Mouse (Mus musculus) intestine, embryonic 14.5 days (tissue): Measurements from ENCODE around the gene Prn. TPM values are rescaled to one million over a fixed set of nuclear protein-coding genes. Genes with fewer than 3 reads are reported as not detected.

Experiments used
- ATAC-seq: fragments of 200-750 bp; cut with Nextera tagmentation; replicated peaks from 2 replicates; pipeline ENCODE4 v1.8.0; 2017; ENCODE audit warnings: low read depth, moderate number of reproducible peaks, moderate TSS enrichment, moderate library complexity; ENCODE audit not compliant: low FRiP score, low TSS enrichment
- DNase-seq: peaks from one replicate; pipeline ENCODE4 v3.0.0-alpha.2; 2018; ENCODE audit warnings: low spot score
- H3K27ac ChIP-seq: fragments of 300-500 bp; sonication (generic); 2 replicates; pipeline ENCODE4 v1.5.1; 2014; ENCODE audit warnings: low read depth, mild to moderate bottlenecking, control low read depth
- H3K27me3 ChIP-seq: fragments of 300-500 bp; sonication (generic); replicated peaks from 2 replicates; pipeline ENCODE4 v1.6.1; 2014; ENCODE audit warnings: low read length, control low read depth; ENCODE audit not compliant: control insufficient read depth, insufficient read depth
- H3K36me3 ChIP-seq: fragments of 300-500 bp; sonication (generic); 2 replicates; pipeline ENCODE4 v1.6.1; 2014; ENCODE audit warnings: low read length, control low read depth; ENCODE audit not compliant: control insufficient read depth, insufficient read depth
- H3K4me1 ChIP-seq: fragments of 300-500 bp; sonication (generic); replicated peaks from 2 replicates; pipeline ENCODE4 v1.6.1; 2014; ENCODE audit warnings: low read length, control low read depth, mixed read lengths; ENCODE audit not compliant: control insufficient read depth, insufficient read depth
- H3K4me2 ChIP-seq: fragments of 300-500 bp; sonication (generic); 2 replicates; pipeline ENCODE4 v1.6.1; 2014; ENCODE audit warnings: low read length
- H3K4me3 ChIP-seq: fragments of 300-500 bp; sonication (generic); 2 replicates; pipeline ENCODE4 v1.5.1; 2014; ENCODE audit warnings: low read depth, low read length, control low read depth, mixed read lengths
- H3K9ac ChIP-seq: fragments of 300-500 bp; sonication (generic); 2 replicates; pipeline ENCODE4 v1.6.1; 2014; ENCODE audit warnings: mild to moderate bottlenecking, low read length
- H3K9me3 ChIP-seq: fragments of 300-500 bp; sonication (generic); 2 replicates; pipeline ENCODE4 v1.6.1; 2016; ENCODE audit warnings: low read length, control low read depth; ENCODE audit not compliant: control insufficient read depth
- WGBS: fragments of 180-500 bp; shearing (Covaris S2); extraction: QIAGEN DNeasy Blood & Tissue Kit; methylation state at CpG from one replicate; pipeline ENCODE4 v1.1.7; 2014; 5-methylcytosine and 5-hydroxymethylcytosine counted together
- polyA plus RNA-seq: library from polyadenylated mRNA; unstranded; fragments of >200 nt; fragmentation: Nextera tagmentation; extraction: Ambion mirVana; gene quantifications from 2 replicates; pipeline ENCODE4 v1.2.1, GENCODE M21; 2014

Gene Prn
- polyA plus RNA-seq, 1 experiment from 2014 or later: not detected

DNA sequence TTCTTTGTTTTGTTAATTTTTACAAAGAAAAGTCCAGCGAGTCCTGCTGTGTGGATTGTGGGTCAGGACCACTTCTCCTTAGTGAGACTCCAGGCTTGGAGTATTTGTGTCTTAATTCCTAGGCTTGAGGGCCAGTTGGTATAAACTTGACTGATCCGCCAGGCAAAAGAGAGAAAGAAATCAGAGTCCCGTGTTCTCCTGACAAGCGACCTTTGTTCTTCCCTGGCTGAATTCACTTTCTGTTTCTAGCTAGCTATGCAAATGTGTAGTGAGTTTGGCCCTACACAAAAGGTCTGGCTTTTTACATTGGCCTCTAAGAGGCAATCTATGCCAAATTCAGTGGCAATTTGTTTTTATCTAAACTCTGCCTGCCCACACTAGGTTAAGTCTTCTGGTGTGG lies 28.0 kb upstream of the Prn start:
- Histone ChIP-seq H3K9me3 (no peaks in the 10 kb centered on the region), H3K36me3 (no peaks in the 10 kb centered on the region), H3K27ac (no peak overlapping the region), H3K27me3 (no peaks in the 10 kb centered on the region), H3K9ac (no peak overlapping the region), H3K4me3 (no peak overlapping the region), H3K4me1 (no peaks in the 10 kb centered on the region), H3K4me2 (no peak overlapping the region)
- DNase-seq (no peak), ATAC-seq (no peak)
- 57% methylated on average over 4 of the region's 4 CpGs for WGBS

DNA sequence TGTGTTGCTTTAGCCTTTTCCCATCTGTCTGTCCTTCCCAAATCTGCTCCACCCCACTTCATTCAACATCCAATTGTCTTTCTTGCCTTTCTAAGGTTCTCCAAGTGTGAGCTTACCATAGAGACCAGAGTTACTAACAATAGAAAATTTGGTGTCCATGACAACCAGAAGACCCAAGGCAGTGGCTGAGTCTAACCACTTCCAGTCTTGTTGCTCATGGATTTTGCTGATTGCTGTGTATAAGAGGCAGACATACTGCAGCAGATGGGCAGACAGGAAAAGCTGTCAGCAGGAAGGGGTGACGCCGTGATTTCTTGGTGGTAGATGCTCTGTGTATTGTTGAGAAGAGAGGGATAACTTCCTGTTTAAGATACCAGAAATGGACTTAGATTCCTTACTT lies 26.6 kb upstream of the Prn start:
- no peak for ATAC-seq
- no peak for DNase-seq
- H3K4me2 ChIP-seq: no peak overlapping the region

DNA sequence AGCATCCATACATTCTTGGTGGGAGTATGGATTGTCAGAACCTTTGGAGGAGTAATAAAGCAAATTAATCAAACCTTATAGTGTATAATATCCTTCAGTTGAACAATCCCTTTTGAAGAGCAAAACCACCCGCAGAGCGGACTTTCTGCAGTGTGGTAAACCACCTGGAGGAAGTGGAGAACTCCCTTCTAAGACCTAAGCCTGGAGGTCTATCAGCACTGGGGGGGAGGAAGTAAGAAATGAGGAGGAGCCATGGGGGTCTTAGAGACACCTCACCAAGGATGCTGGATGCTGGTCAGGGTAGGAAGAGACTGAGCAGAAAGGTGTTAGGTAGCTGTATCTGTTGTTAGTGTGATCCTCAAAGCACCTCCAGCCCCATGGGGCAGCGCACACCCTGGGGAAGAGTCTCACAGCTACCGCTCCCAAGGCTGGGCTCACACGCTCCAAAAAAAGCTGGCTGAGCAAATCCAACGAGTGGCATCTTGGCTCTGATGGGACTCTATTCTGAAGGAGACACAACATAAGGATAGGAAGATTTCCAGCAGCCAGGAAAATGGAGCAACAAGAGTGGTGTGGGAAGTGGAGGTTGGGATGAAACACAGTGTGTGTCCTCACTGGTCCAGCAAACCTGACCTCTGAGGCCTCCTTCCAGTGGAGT lies 23.1 kb upstream of the Prn start:
- ATAC-seq: no peak

More for the DNA sequence above, 26.6 kb upstream of the Prn start:
- Histone ChIP-seq H3K27ac (no peak overlapping the region), H3K9me3 (no peaks in the 10 kb centered on the region), H3K27me3 (no peaks in the 10 kb centered on the region), H3K4me3 (no peak overlapping the region), H3K4me1 (0 out of 2 replicates have a peak, but pooled peaks cover 2% of the 10 kb centered on the region), H3K9ac (no peak overlapping the region), H3K36me3 (no peaks in the 10 kb centered on the region)
- 45% methylated on average over 2 of the region's 2 CpGs for WGBS

DNA sequence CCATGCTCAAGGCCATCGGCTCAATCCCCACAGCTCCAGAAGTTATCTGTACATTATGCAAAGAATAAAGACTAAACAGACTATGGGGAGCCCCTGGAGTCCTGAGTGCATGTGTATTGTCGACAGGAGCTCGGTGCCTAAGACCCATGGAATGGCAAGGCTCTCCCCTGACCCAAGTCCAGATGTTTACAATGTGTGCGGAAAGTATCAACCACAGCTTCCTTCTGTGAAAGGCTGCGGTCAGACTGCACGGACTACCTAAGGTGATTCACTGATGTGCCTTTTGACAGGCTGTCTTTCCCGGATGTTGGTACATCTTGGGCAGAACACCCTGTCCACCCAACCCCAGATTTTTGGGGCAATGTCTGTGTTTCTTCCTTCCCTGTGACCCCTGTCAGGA lies 21.5 kb upstream of the Prn start:
- Histone ChIP-seq H3K27me3 (no peaks in the 10 kb centered on the region), H3K9me3 (no peaks in the 10 kb centered on the region), H3K36me3 (no peaks in the 10 kb centered on the region), H3K27ac (no peak overlapping the region), H3K4me2 (no peak overlapping the region), H3K9ac (no peak overlapping the region), H3K4me1 (peaks cover 16% of the 10 kb centered on the region; the same call in 1 of the 2 replicates), H3K4me3 (no peak overlapping the region)
- no peak for DNase-seq
- ATAC-seq: no peak
- WGBS: 43% methylated on average over 7 of the region's 7 CpGs

More for the DNA sequence above, 23.1 kb upstream of the Prn start:
- DNase-seq: no peak
- H3K4me3 ChIP-seq: no peak overlapping the region
- H3K36me3 ChIP-seq: no peaks in the 10 kb centered on the region
- no peaks in the 10 kb centered on the region for H3K9me3 ChIP-seq
- peaks cover 12% of the 10 kb centered on the region; the same call in 1 of the 2 replicates for H3K4me1 ChIP-seq
- 91% methylated on average over 6 of the region's 6 CpGs for WGBS
- no peak overlapping the region for H3K4me2 ChIP-seq
- no peaks in the 10 kb centered on the region for H3K27me3 ChIP-seq
- H3K27ac ChIP-seq: no peak overlapping the region
- H3K9ac ChIP-seq: no peak overlapping the region

DNA sequence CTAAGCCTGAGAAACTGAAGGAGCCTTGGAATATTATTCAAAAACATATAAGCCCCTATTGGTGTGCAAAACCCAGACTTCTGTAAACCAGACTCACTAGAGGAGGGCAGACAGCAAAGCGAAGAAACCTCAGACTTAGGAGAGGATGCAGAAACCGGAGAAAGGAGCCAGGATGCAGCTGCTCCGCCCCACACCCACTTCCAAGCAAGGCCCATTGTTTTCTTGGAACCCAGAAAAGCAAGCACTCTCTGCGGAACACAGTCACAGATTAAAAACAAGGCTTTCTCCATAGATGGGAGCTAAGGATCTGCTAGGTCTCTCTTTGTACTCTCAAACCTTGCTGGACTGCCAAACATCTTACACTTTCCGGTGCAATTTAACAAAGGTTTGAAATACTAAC lies 17.2 kb upstream of the Prn start:
- 44% methylated on average over 5 of the region's 5 CpGs for WGBS
- no peak for ATAC-seq

DNA sequence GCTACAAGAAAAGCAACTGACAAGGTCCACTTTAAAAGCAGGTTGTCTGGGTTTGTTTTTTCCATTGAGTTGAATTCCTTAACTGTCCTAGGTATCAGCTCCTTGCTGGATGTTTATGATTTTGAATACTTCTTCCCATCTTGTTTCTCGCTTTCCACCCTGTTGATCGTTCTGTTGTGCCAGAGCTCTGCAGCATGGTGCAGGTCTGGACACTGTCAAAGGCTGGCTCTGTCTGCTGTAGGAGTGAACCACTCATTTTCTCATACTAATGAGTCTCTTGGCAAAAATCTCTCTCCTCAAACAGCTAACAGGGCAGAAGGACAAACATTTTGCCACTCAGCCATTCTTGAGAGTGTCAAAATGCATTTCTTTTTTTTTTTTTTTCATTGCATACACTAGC lies 14.7 kb upstream of the Prn start:
- ATAC-seq: no peak
- H3K36me3 ChIP-seq: no peaks in the 10 kb centered on the region
- no peak for DNase-seq
- no peak overlapping the region for H3K4me2 ChIP-seq
- H3K9ac ChIP-seq: no peak overlapping the region
- H3K27ac ChIP-seq: no peak overlapping the region
- H3K9me3 ChIP-seq: no peaks in the 10 kb centered on the region
- H3K4me3 ChIP-seq: no peak overlapping the region
- WGBS: 24% methylated on average over 2 of the region's 2 CpGs
- H3K27me3 ChIP-seq: no peaks in the 10 kb centered on the region
- peaks cover 4% of the 10 kb centered on the region; the same call in 1 of the 2 replicates for H3K4me1 ChIP-seq

More for the DNA sequence above, 17.2 kb upstream of the Prn start:
- Histone ChIP-seq H3K27ac (peak overlapping the region; percentile 34; the same call in 1 of the 2 replicates), H3K27me3 (no peaks in the 10 kb centered on the region), H3K9me3 (no peaks in the 10 kb centered on the region), H3K4me3 (no peak overlapping the region), H3K4me1 (peaks cover 16% of the 10 kb centered on the region; the same call in 1 of the 2 replicates), H3K36me3 (no peaks in the 10 kb centered on the region), H3K4me2 (no peak overlapping the region), H3K9ac (no peak overlapping the region)
- DNase-seq: no peak

DNA sequence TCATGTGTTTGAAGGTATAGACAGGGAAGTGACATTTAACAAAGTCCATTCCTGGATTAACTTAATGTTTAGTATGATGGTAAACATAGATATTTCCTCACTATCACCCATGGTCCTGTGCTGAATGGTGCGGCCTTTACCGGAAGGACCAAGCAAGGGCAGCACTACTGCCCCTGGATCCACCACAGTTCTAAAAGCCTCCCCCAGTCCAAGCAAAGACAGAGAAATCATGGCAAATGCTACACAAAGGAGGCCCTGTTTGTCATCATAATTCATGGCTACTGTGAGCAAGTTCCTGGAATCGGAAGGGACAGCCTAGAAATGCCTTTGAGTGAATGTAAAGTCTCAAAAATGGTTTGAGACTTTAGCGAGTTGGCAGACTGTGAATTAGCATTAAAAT lies 13.7 kb upstream of the Prn start:
- no peak for DNase-seq
- no peak for ATAC-seq
- WGBS: 75% methylated on average over 4 of the region's 4 CpGs

DNA sequence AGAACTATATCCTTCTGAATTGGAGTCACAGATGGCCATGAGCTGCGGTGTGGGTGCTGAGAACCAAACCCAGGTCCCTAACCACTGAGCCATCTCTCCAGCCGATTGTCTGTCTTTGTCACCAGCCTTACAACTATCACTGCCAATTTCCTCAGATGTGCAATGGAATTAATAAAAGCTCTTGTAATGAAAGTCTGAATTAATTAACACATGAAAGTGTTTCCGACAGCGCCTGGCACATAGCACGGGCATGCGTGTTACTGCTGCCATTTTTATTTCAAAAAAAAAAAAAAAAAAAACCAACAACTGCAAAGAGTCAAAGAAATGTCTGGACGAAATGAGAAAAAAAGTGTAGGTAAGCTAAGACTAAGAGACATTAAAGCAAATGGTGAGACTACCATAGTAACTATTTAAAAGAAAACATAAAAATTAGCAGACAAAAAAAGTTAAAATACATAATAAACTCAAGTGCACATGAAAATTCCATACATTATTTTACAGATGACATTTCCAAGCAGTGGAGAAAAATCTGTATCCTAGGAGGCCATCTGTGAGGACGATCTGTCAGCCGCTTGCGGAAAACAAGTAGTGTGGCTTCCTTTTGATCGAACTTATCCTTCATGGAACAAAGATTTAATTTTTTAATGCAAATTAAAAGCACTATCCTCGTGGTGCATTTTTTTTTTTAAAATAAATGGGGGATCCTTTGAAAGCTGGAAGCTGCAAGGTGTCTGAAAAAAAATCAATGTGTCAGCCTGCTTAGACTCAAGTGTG lies 12.2 kb upstream of the Prn start:
- Histone ChIP-seq H3K4me3 (no peak overlapping the region), H3K9ac (no peak overlapping the region), H3K9me3 (no peaks in the 10 kb centered on the region), H3K36me3 (no peaks in the 10 kb centered on the region), H3K27me3 (no peaks in the 10 kb centered on the region), H3K4me2 (no peak overlapping the region), H3K27ac (no peak overlapping the region), H3K4me1 (peaks cover 2% of the 10 kb centered on the region; the same call in 1 of the 2 replicates)
- no peak for ATAC-seq
- DNase-seq: no peak
- 87% methylated on average over 12 of the region's 12 CpGs for WGBS

More for the DNA sequence above, 13.7 kb upstream of the Prn start:
- H3K4me2 ChIP-seq: no peak overlapping the region
- no peak overlapping the region for H3K9ac ChIP-seq
- H3K36me3 ChIP-seq: no peaks in the 10 kb centered on the region
- H3K4me3 ChIP-seq: no peak overlapping the region
- no peaks in the 10 kb centered on the region for H3K9me3 ChIP-seq
- no peaks in the 10 kb centered on the region for H3K27me3 ChIP-seq
- H3K4me1 ChIP-seq: peaks cover 4% of the 10 kb centered on the region; the same call in 1 of the 2 replicates
- H3K27ac ChIP-seq: no peak overlapping the region
